ENCODE assay signal across 12 mouse cellular contexts in genomic region chr9:16899060-16899459, GRCm38 (mm10).
"Had no signal": no experiment of that assay in that cellular context is flagged by ENCODE, and none has a peak within 500 bp of the region (broad histone marks: within the 10 kb centered on the region; RNA-seq: fewer than 3 reads in every experiment).

No protein-coding gene starts in this region.

- H3K9ac ChIP-seq: limb, embryonic 13.5 days; liver, embryonic 14.5 days; midbrain, embryonic 15.5 days had no signal

- DNase-seq: kidney, adult 11 months; kidney, postnatal 14 days; left cerebral cortex, postnatal 4 days; lung, adult 2 months; lung, postnatal 36 days; right cerebral cortex, postnatal 14 days; thymus, postnatal 36 days had no signal

- H3K4me3 ChIP-seq: limb, embryonic 13.5 days; midbrain, embryonic 10.5 days; midbrain, embryonic 15.5 days had no signal

- H3K36me3 ChIP-seq: limb, embryonic 13.5 days; midbrain, embryonic 10.5 days; midbrain, embryonic 15.5 days had no signal

- H3K9me3 ChIP-seq: limb, embryonic 13.5 days; midbrain, embryonic 10.5 days; midbrain, embryonic 15.5 days had no signal

- H3K4me1 ChIP-seq: limb, embryonic 13.5 days; midbrain, embryonic 10.5 days; midbrain, embryonic 15.5 days had no signal

- ATAC-seq: lung, postnatal 0 days; midbrain, embryonic 15.5 days had no signal

- H3K27ac ChIP-seq: limb, embryonic 13.5 days; liver, embryonic 14.5 days; midbrain, embryonic 10.5 days; midbrain, embryonic 15.5 days had no signal

- H3K27me3 ChIP-seq: limb, embryonic 13.5 days; midbrain, embryonic 15.5 days had no signal

- H3K4me2 ChIP-seq: limb, embryonic 13.5 days; midbrain, embryonic 15.5 days had no signal
